Mouse (Mus musculus) megakaryocyte-erythroid progenitor cell, adult 5-6 weeks (primary cell): ENCODE results near the gene Fcho1. TPM values are rescaled to one million over a fixed set of nuclear protein-coding genes. Genes with fewer than 3 reads are reported as not detected.

ENCODE experiments used
- ATAC-seq: replicated peaks from 2 replicates; pipeline ENCODE4 v1.8.0; 2016; ENCODE audit warnings: mild to moderate bottlenecking, inconsistent platforms; ENCODE audit not compliant: severe bottlenecking, poor library complexity, low FRiP score, low TSS enrichment
- total RNA-seq, 2 experiments: library from RNA; stranded (forward) in 1 of 2; stranded (reverse) in 1 of 2; fragments of 200-1000, 215-1000 nt in 1 of 2; fragments of >200 nt in 1 of 2; fragmentation: Nextera tagmentation in 1 of 2; gene quantifications; 2 replicates each; pipeline ENCODE4 v1.2.3; 2014 to 2017

The Fcho1 gene
- total RNA-seq, 2 experiments from 2014 or later: 88.4 to 235 TPM

DNA sequence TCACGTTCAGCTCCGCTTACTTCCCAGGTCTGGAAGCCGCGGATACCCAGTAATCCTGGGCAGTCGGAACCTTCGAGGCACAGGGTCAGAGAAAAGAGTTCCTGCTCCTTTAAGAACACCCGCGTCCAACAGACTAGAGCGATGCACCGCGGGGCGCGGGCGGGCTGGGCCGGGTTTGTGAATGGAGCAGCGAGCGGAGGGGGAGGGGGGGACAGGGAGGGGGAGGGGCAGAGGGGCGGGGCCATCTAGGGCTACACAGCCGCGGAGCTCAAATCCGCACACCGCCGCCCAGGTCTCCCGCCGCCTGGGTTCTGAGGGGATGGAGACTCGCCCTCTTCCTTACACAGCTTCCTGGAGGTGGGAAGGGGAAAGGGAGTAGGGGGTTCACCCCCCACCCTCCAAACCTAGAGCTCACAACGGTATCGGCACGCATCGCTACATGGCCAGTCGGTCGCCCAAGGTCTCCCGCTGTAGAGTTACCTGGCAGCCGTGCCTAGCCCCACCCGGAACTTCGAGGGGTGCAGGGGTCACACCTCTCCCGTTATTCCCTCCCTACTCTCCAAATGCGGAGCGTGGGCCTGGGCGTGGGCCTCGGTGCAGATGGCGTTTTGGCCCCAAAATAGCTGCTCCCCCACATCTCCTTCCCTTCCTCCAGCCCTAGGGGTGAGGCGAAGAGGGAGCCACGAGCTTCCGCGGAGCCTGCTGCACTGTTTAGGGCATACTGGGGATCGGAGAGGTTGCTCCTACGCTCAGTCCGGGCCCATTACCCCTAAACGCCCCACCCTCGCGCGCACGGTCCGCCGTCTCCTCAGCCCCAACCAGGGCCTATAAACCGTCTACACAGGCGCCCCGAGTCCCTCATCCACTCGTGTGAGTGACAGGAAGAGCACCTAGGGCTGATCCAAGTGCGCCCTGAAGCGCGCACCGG is 54.6 kb downstream of the Fcho1 start:
- peak; percentile 9; the same call in 1 of the 2 replicates for ATAC-seq

DNA sequence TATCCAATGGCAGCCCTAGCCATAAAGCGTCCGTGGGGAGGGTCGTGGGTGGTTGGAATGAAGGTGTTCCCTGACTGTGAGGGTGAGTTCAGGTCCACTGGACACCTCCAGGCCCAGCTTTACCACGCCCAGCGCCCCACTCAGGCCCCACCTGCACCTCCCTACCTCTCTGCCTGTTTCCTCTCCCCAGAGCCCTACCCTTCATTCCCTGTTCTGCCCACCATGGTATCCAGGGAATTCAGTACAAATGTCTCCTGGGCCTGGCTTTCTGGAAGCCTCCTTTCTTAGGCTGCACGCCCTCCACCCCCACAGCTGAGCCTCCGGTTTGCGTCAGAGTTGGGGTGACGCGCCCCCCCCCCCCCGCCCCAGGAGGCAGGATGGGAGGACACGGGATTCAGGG is 55.3 kb downstream of the Fcho1 start:
- no peak for ATAC-seq

DNA sequence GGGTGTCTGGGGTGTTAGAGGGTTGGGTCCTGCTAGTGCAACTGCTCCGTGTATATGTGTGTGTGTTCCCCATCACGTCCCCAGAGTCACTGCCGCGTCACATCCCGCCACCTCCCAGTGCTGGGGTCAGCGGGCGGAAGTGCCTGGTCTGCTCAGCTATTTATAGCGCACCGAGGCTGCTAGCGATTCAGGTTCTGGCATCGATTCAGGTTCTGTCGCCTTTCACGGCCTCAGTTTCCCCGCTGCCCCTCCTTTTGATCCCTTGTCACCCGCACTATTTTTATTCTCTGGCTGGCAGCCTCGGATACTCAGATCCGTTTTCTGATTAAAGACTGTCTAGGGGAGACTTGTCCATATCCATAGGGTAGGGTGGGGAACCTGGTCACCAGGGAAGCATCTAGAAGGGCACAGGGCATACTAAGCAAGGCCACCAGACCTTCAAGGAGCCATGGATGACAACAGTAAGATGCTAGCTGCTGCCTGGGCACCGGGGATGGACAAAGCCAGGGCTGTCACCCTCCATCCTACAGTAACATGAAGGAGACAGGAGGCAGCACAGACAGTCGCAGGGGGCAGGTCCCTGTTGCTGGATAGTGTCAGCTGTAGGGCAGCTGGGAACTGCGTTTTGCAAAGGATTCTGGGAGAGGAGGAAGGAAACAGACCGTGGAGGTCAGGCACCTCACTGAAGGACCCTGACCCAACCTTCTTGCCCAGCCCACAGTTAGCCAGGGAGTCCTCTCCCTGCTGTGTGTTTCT is 57.1 kb downstream of the Fcho1 start:
- ATAC-seq: no peak

DNA sequence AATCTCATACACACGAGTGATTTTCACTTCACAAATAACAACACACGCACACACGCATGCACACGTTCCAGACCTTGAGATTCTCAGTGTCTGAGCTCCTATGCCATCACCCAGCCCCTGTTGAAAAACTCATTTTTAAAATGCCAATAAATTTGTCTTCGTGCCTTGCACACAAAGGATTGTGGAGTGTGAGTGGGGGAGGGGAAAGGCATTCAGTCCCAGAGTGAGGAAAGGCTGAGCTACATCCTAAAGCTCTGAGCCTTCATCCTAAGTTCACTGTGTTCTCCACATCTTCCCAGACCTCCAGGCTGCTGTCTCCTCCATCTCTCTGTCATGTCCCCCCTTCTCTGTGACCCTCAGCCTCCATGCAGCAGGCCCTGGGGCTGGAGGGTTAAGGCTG is 58.3 kb downstream of the Fcho1 start:
- ATAC-seq: no peak

GRCm38 (mm10) chr8:71666855-71667254 is 58.7 kb downstream of the Fcho1 start:
- ATAC-seq: no peak

GRCm38 (mm10) chr8:71665331-71666130 is 60.0 kb downstream of the Fcho1 start:
- ATAC-seq: peak; percentile 59

DNA sequence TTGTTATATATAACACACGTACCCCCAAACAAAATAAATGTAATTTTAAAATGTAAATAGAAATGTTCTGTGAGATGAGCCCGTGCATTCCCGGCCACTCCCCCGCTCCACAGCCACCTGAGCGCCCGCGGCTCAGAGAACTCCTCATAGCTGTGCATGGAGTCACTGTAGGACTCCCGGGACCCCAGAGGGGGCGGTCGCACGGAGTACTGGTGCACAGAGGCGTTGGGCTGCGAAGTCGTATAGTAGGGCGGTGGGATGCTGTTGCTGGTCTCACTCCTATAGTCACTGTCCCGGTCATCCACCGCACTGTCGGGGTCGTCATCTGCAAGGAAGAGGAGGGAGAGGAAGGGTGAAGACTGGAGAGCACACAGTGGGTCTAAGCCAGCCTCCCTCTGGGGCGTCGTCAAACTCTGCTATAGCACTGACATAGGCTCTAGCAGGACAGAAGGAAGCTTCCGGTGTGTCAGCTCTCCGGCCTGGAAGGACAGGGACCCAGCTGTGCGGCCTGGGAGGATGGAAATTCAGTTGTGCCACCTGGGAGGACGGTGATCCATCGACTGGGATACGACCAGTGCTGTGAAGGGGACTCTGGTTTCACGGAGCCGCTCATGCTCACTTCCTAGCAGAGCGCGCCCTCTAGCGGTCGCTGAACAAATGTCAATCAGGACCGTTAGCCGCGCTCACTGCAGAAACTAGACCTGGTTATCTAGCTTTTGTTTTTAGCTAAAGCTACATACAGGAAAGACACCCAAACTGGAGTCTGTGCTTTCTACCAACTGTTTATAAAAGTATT is 65.0 kb downstream of the Fcho1 start:
- peak; percentile 72 for ATAC-seq

GRCm38 (mm10) chr8:71659751-71660150 is 65.8 kb downstream of the Fcho1 start:
- no peak for ATAC-seq

GRCm38 (mm10) chr8:71658515-71659049 is 66.9 kb downstream of the Fcho1 start:
- no peak for ATAC-seq

Other genes starting within 250 kb of the Fcho1 start
- gene Ano8, start 239.8 kb downstream of the Fcho1 start, total RNA-seq (2014; fragmentation: Nextera tagmentation): 2.4 and 4.5 TPM in 2 replicates
- 2.3 and 3.4 TPM in 2 replicates for gene Ano8, start 239.8 kb downstream of the Fcho1 start, total RNA-seq (2017)
- 15.1 and 20.3 TPM in 2 replicates for gene Gtpbp3, start 237.6 kb downstream of the Fcho1 start, total RNA-seq (2014; fragmentation: Nextera tagmentation)
- 18.7 and 32.1 TPM in 2 replicates for gene Gtpbp3, start 237.6 kb downstream of the Fcho1 start, total RNA-seq (2017)
- 7.2 and 8.9 TPM in 2 replicates for gene Plvap, start 214.0 kb downstream of the Fcho1 start, total RNA-seq (2014; fragmentation: Nextera tagmentation)
- 6.9 and 9.3 TPM in 2 replicates for gene Plvap, start 214.0 kb downstream of the Fcho1 start, total RNA-seq (2017)
- not detected in 2 replicates for gene Ccdc194, start 200.0 kb downstream of the Fcho1 start, total RNA-seq (2014; fragmentation: Nextera tagmentation)
- not detected in 2 replicates for gene Ccdc194, start 200.0 kb downstream of the Fcho1 start, total RNA-seq (2017)
- 31.1 and 46.7 TPM in 2 replicates for gene Bst2, start 188.3 kb downstream of the Fcho1 start, total RNA-seq (2014; fragmentation: Nextera tagmentation)
- 34.9 and 90.9 TPM in 2 replicates for gene Bst2, start 188.3 kb downstream of the Fcho1 start, total RNA-seq (2017)
- gene Mvb12a, start 182.8 kb downstream of the Fcho1 start, total RNA-seq (2014; fragmentation: Nextera tagmentation): 19.9 and 24.4 TPM in 2 replicates
- 23.9 and 31.7 TPM in 2 replicates for gene Mvb12a, start 182.8 kb downstream of the Fcho1 start, total RNA-seq (2017)
- not detected in 2 replicates for gene Tmem221, start 166.8 kb downstream of the Fcho1 start, total RNA-seq (2014; fragmentation: Nextera tagmentation)
- not detected in 2 replicates for gene Tmem221, start 166.8 kb downstream of the Fcho1 start, total RNA-seq (2017)
- not detected in 2 replicates for gene Nxnl1, start 159.1 kb downstream of the Fcho1 start, total RNA-seq (2014; fragmentation: Nextera tagmentation)
- not detected in 2 replicates for gene Nxnl1, start 159.1 kb downstream of the Fcho1 start, total RNA-seq (2017)
- gene Slc27a1, start 156.8 kb downstream of the Fcho1 start, total RNA-seq (2014; fragmentation: Nextera tagmentation): 3.0 and 6.3 TPM in 2 replicates
- gene Slc27a1, start 156.8 kb downstream of the Fcho1 start, total RNA-seq (2017): 0.95 and 3.1 TPM in 2 replicates
- 104 and 132 TPM in 2 replicates for gene Pgls, start 133.5 kb downstream of the Fcho1 start, total RNA-seq (2014; fragmentation: Nextera tagmentation)
- gene Pgls, start 133.5 kb downstream of the Fcho1 start, total RNA-seq (2017): 76.2 and 80.7 TPM in 2 replicates
- gene Fam129c, start 128.1 kb downstream of the Fcho1 start, total RNA-seq (2014; fragmentation: Nextera tagmentation): 15.9 and 42.5 TPM in 2 replicates
- 0.14 and 15.0 TPM in 2 replicates for gene Fam129c, start 128.1 kb downstream of the Fcho1 start, total RNA-seq (2017)
- gene Colgalt1, start 114.7 kb downstream of the Fcho1 start, total RNA-seq (2014; fragmentation: Nextera tagmentation): 55.8 and 58.0 TPM in 2 replicates
- gene Colgalt1, start 114.7 kb downstream of the Fcho1 start, total RNA-seq (2017): 40.1 and 44.4 TPM in 2 replicates
- gene Unc13a, start 54.0 kb downstream of the Fcho1 start, total RNA-seq (2014; fragmentation: Nextera tagmentation): 0.26 and 0.64 TPM in 2 replicates
- gene Unc13a, start 54.0 kb downstream of the Fcho1 start, total RNA-seq (2017): 0.27 TPM in 1 of 2 replicates, not detected in the other
- 5.2 and 10.4 TPM in 2 replicates for gene Jak3, start 49.4 kb downstream of the Fcho1 start, total RNA-seq (2014; fragmentation: Nextera tagmentation)
- gene Jak3, start 49.4 kb downstream of the Fcho1 start, total RNA-seq (2017): 1.8 and 4.5 TPM in 2 replicates
- 6.4 and 17.6 TPM in 2 replicates for gene Insl3, start 36.5 kb downstream of the Fcho1 start, total RNA-seq (2014; fragmentation: Nextera tagmentation)
- gene Insl3, start 36.5 kb downstream of the Fcho1 start, total RNA-seq (2017): 0.88 and 4.8 TPM in 2 replicates
- 0.42 and 0.79 TPM in 2 replicates for gene B3gnt3, start 23.9 kb downstream of the Fcho1 start, total RNA-seq (2014; fragmentation: Nextera tagmentation)
- 0.30 and 0.99 TPM in 2 replicates for gene B3gnt3, start 23.9 kb downstream of the Fcho1 start, total RNA-seq (2017)
- gene Zfp709, start 156.3 kb upstream of the Fcho1 start, total RNA-seq (2014; fragmentation: Nextera tagmentation): 4.0 and 5.3 TPM in 2 replicates
- 3.5 and 11.3 TPM in 2 replicates for gene Zfp709, start 156.3 kb upstream of the Fcho1 start, total RNA-seq (2017)
- gene Zfp882, start 182.9 kb upstream of the Fcho1 start, total RNA-seq (2014; fragmentation: Nextera tagmentation): 4.0 and 6.3 TPM in 2 replicates
- 3.3 and 7.9 TPM in 2 replicates for gene Zfp882, start 182.9 kb upstream of the Fcho1 start, total RNA-seq (2017)
- 19.8 and 21.9 TPM in 2 replicates for gene Zfp617, start 182.9 kb upstream of the Fcho1 start, total RNA-seq (2014; fragmentation: Nextera tagmentation)
- gene Zfp617, start 182.9 kb upstream of the Fcho1 start, total RNA-seq (2017): 14.2 and 14.7 TPM in 2 replicates
- gene Zfp961, start 225.3 kb upstream of the Fcho1 start, total RNA-seq (2014; fragmentation: Nextera tagmentation): 36.1 and 51.7 TPM in 2 replicates
- 31.0 and 33.9 TPM in 2 replicates for gene Zfp961, start 225.3 kb upstream of the Fcho1 start, total RNA-seq (2017)